9 mouse cellular contexts compared by ENCODE assay signal in genomic region chr8:20590117-20590997, GRCm38 (mm10). TPM values are rescaled to one million over a fixed set of nuclear protein-coding genes. Genes with fewer than 3 reads are reported as not detected.
DNase-seq lines count a peak whose midpoint lies in the region; TF ChIP-seq lines count a peak whose summit lies in the region.
"Not testable (repeated sequence)": the region's sequence is repeated elsewhere in the genome, so short reads cannot be mapped to it uniquely, and the experiment has no call there.
"Had no signal": no experiment of that assay in that cellular context is flagged by ENCODE, and none has a peak within 500 bp of the region (broad histone marks: within the 10 kb centered on the region; RNA-seq: fewer than 3 reads in every experiment).

No protein-coding gene starts in this region.

- not testable (repeated sequence) for H3K27me3 ChIP-seq in liver, adult 2 months (ENCODE audit: control insufficient read depth, insufficient read depth, low read length)

- not testable (repeated sequence) for H3K4me1 ChIP-seq in liver, adult 2 months (ENCODE audit: control insufficient read depth, insufficient read depth, low read length)

- TF ChIP-seq CTCF in liver, adult 2 months (IDR thresholded peaks at IDR 0.05; ENCODE audit: low read depth, low read length), result not testable (repeated sequence)

- H3K9ac ChIP-seq in liver, adult 2 months (ENCODE audit: low read depth, low read length), result not testable (repeated sequence)

- not testable (repeated sequence) for H3K4me3 ChIP-seq in liver, adult 2 months (ENCODE audit: insufficient read depth, low read depth, low read length)

- DNase-seq in adipocyte (ENCODE audit: low spot score), result peak; percentile 19
- DNase-seq in cerebellum, postnatal 36 days, result peak; percentile 7 to 32
- peak; percentile 29 for DNase-seq in gastrocnemius, postnatal 4 days (ENCODE audit: low spot score in 2 of 2)
- peak; percentile 61 for DNase-seq in kidney, adult 18-20 months
- DNase-seq in liver, adult 2 months (ENCODE audit: extremely low read depth, low read depth, low spot score), result peak; percentile 1
- DNase-seq in naive thymus-derived CD4-positive, alpha-beta T cell, adult 2 months (ENCODE audit: low read depth), result peak; percentile 3
- peak; percentile 36 to 80 for DNase-seq in spleen, postnatal 4 days (ENCODE audit: low spot score in 2 of 2)
- DNase-seq in urinary bladder, postnatal 4 days (ENCODE audit: low spot score in 2 of 2), result peak; percentile 66 to 72

- 90% methylated on average over 3 of the region's 9 CpGs for WGBS in liver, adult 2 months

- not testable (repeated sequence) for H3K79me2 ChIP-seq in liver, adult 2 months (ENCODE audit: control insufficient read depth, insufficient read depth, low read length)

- H3K27ac ChIP-seq in liver, adult 2 months (replicated peaks; ENCODE audit: insufficient read depth, low read depth, low read length), result not testable (repeated sequence)

- not testable (repeated sequence) for TF ChIP-seq POLR2A in liver, adult 2 months (IDR thresholded peaks at IDR 0.05; ENCODE audit: extremely low read depth, insufficient read depth, low read length)

- not testable (repeated sequence) for H3K36me3 ChIP-seq in liver, adult 2 months (ENCODE audit: control insufficient read depth, insufficient read depth, low read length)

RNA-seq across cellular contexts. Expression of gene Gm21119, which starts 24.4 kb away (rescaled TPM):
- total RNA-seq in gastrocnemius, postnatal 4 days (2021), result under 1 TPM; 0.23 to 0.47 TPM
- 0.28 and 0.40 TPM in 2 replicates for total RNA-seq in liver, adult 2 months (2014; rRNA removed)
- not detected in 2 replicates for polyA plus RNA-seq in liver, adult 2 months (2012; rRNA removed)
- polyA plus RNA-seq: small intestine, adult 2 months had no signal

Comparison
In these comparisons a context has a peak if more than half of its experiments do, and no peak if none do; other contexts are left out.
1. DNase-seq: peak in every context shown above with its lines; median percentile 69 in urinary bladder, postnatal 4 days; 61 in kidney, adult 18-20 months; 58 in spleen, postnatal 4 days; 29 in gastrocnemius, postnatal 4 days; 20 in cerebellum, postnatal 36 days; 19 in adipocyte; 3 in naive thymus-derived CD4-positive, alpha-beta T cell, adult 2 months; 1 in liver, adult 2 months.